Mouse (Mus musculus): Measurements from ENCODE around the gene Shisa7. TPM values are rescaled to one million over a fixed set of nuclear protein-coding genes. Genes with fewer than 3 reads are reported as not detected.
"Not testable (repeated sequence)": the region's sequence is repeated elsewhere in the genome, so short reads cannot be mapped to it uniquely, and the experiment has no call there.

Gene Shisa7
- polyA plus RNA-seq, 1 experiment from 2014 or later: 1.1 TPM

GRCm38 (mm10) chr7:4813105-4813791 is 31.2 kb downstream of the Shisa7 start:
- Histone ChIP-seq H3K27ac (ENCODE audit: low read depth, low read length) (peak overlapping the region; percentile 82; the same call in 1 of the 2 replicates), H3K9me3 (ENCODE audit: control insufficient read depth, low read length) (no peaks in the 10 kb centered on the region), H3K9ac (ENCODE audit: low read depth, low read length) (peak overlapping the region; percentile 48), H3K4me1 (ENCODE audit: control insufficient read depth, insufficient read depth, low read length) (peaks cover 14% of the 10 kb centered on the region), H3K36me3 (ENCODE audit: control insufficient read depth, insufficient read depth, low read length) (peaks cover 23% of the 10 kb centered on the region), H3K27me3 (ENCODE audit: control insufficient read depth, insufficient read depth, low read length) (no peaks in the 10 kb centered on the region), H3K4me2 (replicated peaks; ENCODE audit: low read depth, low read length) (peak overlapping the region; percentile 51), H3K4me3 (ENCODE audit: low read length) (peak overlapping the region; percentile 99)
- ATAC-seq (ENCODE audit: low FRiP score, low TSS enrichment): no peak
- WGBS: 30% methylated on average over 8 of the region's 8 CpGs

GRCm38 (mm10) chr7:4812303-4813104 is 32.0 kb downstream of the Shisa7 start, which contains the start of gene Ube2s:
Gene Ube2s (minus strand): TSS chr7:4812590.
- peak within 1 kb of the TSS; percentile 99 for H3K4me3 ChIP-seq (ENCODE audit: low read length)
- peak within 1 kb of the TSS; percentile 57 for H3K4me2 ChIP-seq (replicated peaks; ENCODE audit: low read depth, low read length)
- peak within 1 kb of the TSS; percentile 93 for H3K27ac ChIP-seq (ENCODE audit: low read depth, low read length)
- peaks cover 27% of the 10 kb centered on the region for H3K36me3 ChIP-seq (ENCODE audit: control insufficient read depth, insufficient read depth, low read length)
- peak within 1 kb of the TSS; percentile 98 for H3K9ac ChIP-seq (ENCODE audit: low read depth, low read length)
- H3K27me3 ChIP-seq (ENCODE audit: control insufficient read depth, insufficient read depth, low read length): no peaks in the 10 kb centered on the region
- H3K9me3 ChIP-seq (ENCODE audit: control insufficient read depth, low read length): no peaks in the 10 kb centered on the region
- peak; percentile 98 for ATAC-seq (ENCODE audit: low FRiP score, low TSS enrichment)
- WGBS: under 1% methylated on average over 62 of the region's 62 CpGs
- H3K4me1 ChIP-seq (ENCODE audit: control insufficient read depth, insufficient read depth, low read length): peaks cover 14% of the 10 kb centered on the region

GRCm38 (mm10) chr7:4811842-4812302 is 32.6 kb downstream of the Shisa7 start:
- peaks cover 14% of the 10 kb centered on the region for H3K4me1 ChIP-seq (ENCODE audit: control insufficient read depth, insufficient read depth, low read length)
- H3K4me2 ChIP-seq (replicated peaks; ENCODE audit: low read depth, low read length): peak overlapping the region; percentile 57
- H3K9me3 ChIP-seq (ENCODE audit: control insufficient read depth, low read length): no peaks in the 10 kb centered on the region
- ATAC-seq (ENCODE audit: low FRiP score, low TSS enrichment): peak; percentile 33; the same call in 1 of the 2 replicates
- H3K9ac ChIP-seq (ENCODE audit: low read depth, low read length): peak overlapping the region; percentile 98
- under 1% methylated on average over 26 of the region's 36 CpGs for WGBS
- no peaks in the 10 kb centered on the region for H3K27me3 ChIP-seq (ENCODE audit: control insufficient read depth, insufficient read depth, low read length)
- H3K4me3 ChIP-seq (ENCODE audit: low read length): peak overlapping the region; percentile 99
- H3K36me3 ChIP-seq (ENCODE audit: control insufficient read depth, insufficient read depth, low read length): peaks cover 33% of the 10 kb centered on the region
- H3K27ac ChIP-seq (ENCODE audit: low read depth, low read length): peak overlapping the region; percentile 93

GRCm38 (mm10) chr7:4811131-4811530 is 33.4 kb downstream of the Shisa7 start:
- ATAC-seq (ENCODE audit: low FRiP score, low TSS enrichment); H3K9me3 ChIP-seq (ENCODE audit: control insufficient read depth, low read length); H3K27me3 ChIP-seq (ENCODE audit: control insufficient read depth, insufficient read depth, low read length); H3K27ac ChIP-seq (ENCODE audit: low read depth, low read length): not testable (repeated sequence)
- H3K9ac ChIP-seq (ENCODE audit: low read depth, low read length): peak overlapping the region; percentile 98
- WGBS: 37% methylated on average over 10 of the region's 10 CpGs
- peaks cover 14% of the 10 kb centered on the region for H3K4me1 ChIP-seq (ENCODE audit: control insufficient read depth, insufficient read depth, low read length)
- peak overlapping the region; percentile 99 for H3K4me3 ChIP-seq (ENCODE audit: low read length)
- H3K36me3 ChIP-seq (ENCODE audit: control insufficient read depth, insufficient read depth, low read length): peaks cover 41% of the 10 kb centered on the region
- H3K4me2 ChIP-seq (replicated peaks; ENCODE audit: low read depth, low read length): peak overlapping the region; percentile 57

GRCm38 (mm10) chr7:4806716-4807115 is 37.8 kb downstream of the Shisa7 start:
- Histone ChIP-seq H3K36me3 (ENCODE audit: control insufficient read depth, insufficient read depth, low read length) (peaks cover 52% of the 10 kb centered on the region), H3K9me3 (ENCODE audit: control insufficient read depth, low read length) (no peaks in the 10 kb centered on the region), H3K27me3 (ENCODE audit: control insufficient read depth, insufficient read depth, low read length) (no peaks in the 10 kb centered on the region), H3K27ac (ENCODE audit: low read depth, low read length) (no peak overlapping the region), H3K9ac (ENCODE audit: low read depth, low read length) (no peak overlapping the region), H3K4me1 (ENCODE audit: control insufficient read depth, insufficient read depth, low read length) (peaks cover 14% of the 10 kb centered on the region), H3K4me2 (replicated peaks; ENCODE audit: low read depth, low read length) (no peak overlapping the region), H3K4me3 (ENCODE audit: low read length) (no peak overlapping the region)
- ATAC-seq (ENCODE audit: low FRiP score, low TSS enrichment): no peak; the same call in 1 of the 2 replicates
- 92% methylated on average over 7 of the region's 7 CpGs for whole genome bisulfite sequencing

GRCm38 (mm10) chr7:4802247-4802646 is 42.2 kb downstream of the Shisa7 start:
- H3K9me3 ChIP-seq (ENCODE audit: control insufficient read depth, low read length): no peaks in the 10 kb centered on the region
- no peak overlapping the region for H3K4me3 ChIP-seq (ENCODE audit: low read length)
- peaks cover 23% of the 10 kb centered on the region for H3K36me3 ChIP-seq (ENCODE audit: control insufficient read depth, insufficient read depth, low read length)
- H3K4me1 ChIP-seq (ENCODE audit: control insufficient read depth, insufficient read depth, low read length): no peaks in the 10 kb centered on the region
- H3K27me3 ChIP-seq (ENCODE audit: control insufficient read depth, insufficient read depth, low read length): no peaks in the 10 kb centered on the region
- no peak for ATAC-seq (ENCODE audit: low FRiP score, low TSS enrichment)
- H3K27ac ChIP-seq (ENCODE audit: low read depth, low read length): no peak overlapping the region
- H3K4me2 ChIP-seq (replicated peaks; ENCODE audit: low read depth, low read length): no peak overlapping the region
- no peak overlapping the region for H3K9ac ChIP-seq (ENCODE audit: low read depth, low read length)

- H3K27ac ChIP-seq (ENCODE audit: low read depth, low read length): no peak overlapping the region
- H3K4me2 ChIP-seq (replicated peaks; ENCODE audit: low read depth, low read length): no peak overlapping the region
- H3K27me3 ChIP-seq (ENCODE audit: control insufficient read depth, insufficient read depth, low read length): no peaks in the 10 kb centered on the region
- peaks cover 37% of the 10 kb centered on the region for H3K36me3 ChIP-seq (ENCODE audit: control insufficient read depth, insufficient read depth, low read length)
- WGBS: 70% methylated on average over 7 of the region's 7 CpGs
- H3K4me3 ChIP-seq (ENCODE audit: low read length): no peak overlapping the region
- 0 out of 2 replicates have a peak, but pooled peaks cover 10% of the 10 kb centered on the region for H3K4me1 ChIP-seq (ENCODE audit: control insufficient read depth, insufficient read depth, low read length)
- no peaks in the 10 kb centered on the region for H3K9me3 ChIP-seq (ENCODE audit: control insufficient read depth, low read length)
- H3K9ac ChIP-seq (ENCODE audit: low read depth, low read length): no peak overlapping the region
- peak; percentile 21; the same call in 1 of the 2 replicates for ATAC-seq (ENCODE audit: low FRiP score, low TSS enrichment)
These were observed 48.6 kb downstream of the Shisa7 start for GRCm38 (mm10) chr7:4795767-4796433.

- Histone ChIP-seq H3K9ac (ENCODE audit: low read depth, low read length) (no peak overlapping the region), H3K4me1 (ENCODE audit: control insufficient read depth, insufficient read depth, low read length) (0 out of 2 replicates have a peak, but pooled peaks cover 11% of the 10 kb centered on the region), H3K4me2 (replicated peaks; ENCODE audit: low read depth, low read length) (peak overlapping the region; percentile 90; the same call in 1 of the 2 replicates), H3K4me3 (ENCODE audit: low read length) (0 out of 2 replicates have a peak overlapping the region, but pooled peaks have one; percentile 1), H3K27ac (ENCODE audit: low read depth, low read length) (no peak overlapping the region), H3K27me3 (ENCODE audit: control insufficient read depth, insufficient read depth, low read length) (no peaks in the 10 kb centered on the region), H3K9me3 (ENCODE audit: control insufficient read depth, low read length) (no peaks in the 10 kb centered on the region), H3K36me3 (ENCODE audit: control insufficient read depth, insufficient read depth, low read length) (peaks cover 37% of the 10 kb centered on the region)
- 79% methylated on average over 3 of the region's 3 CpGs for WGBS
- no peak for ATAC-seq (ENCODE audit: low FRiP score, low TSS enrichment)
These were observed 49.8 kb downstream of the Shisa7 start for GRCm38 (mm10) chr7:4794631-4795168.
